Mouse (Mus musculus) limb, embryonic 14.5 days (tissue): Measurements from ENCODE around the gene Blm. TPM values are rescaled to one million over a fixed set of nuclear protein-coding genes. Genes with fewer than 3 reads are reported as not detected.

Source experiments
- ATAC-seq: fragments of 200-750 bp; cut with Nextera tagmentation; 2 replicates; pipeline ENCODE4 v1.8.0; 2017; ENCODE audit warnings: low read depth, moderate number of reproducible peaks, moderate TSS enrichment; ENCODE audit not compliant: low FRiP score
- DNase-seq: peaks from one replicate; pipeline ENCODE4 v3.0.0-alpha.2; 2015; ENCODE audit warnings: low spot score
- H3K27ac ChIP-seq: fragments of 300-500 bp; sonication (generic); replicated peaks from 2 replicates; pipeline ENCODE4 v1.5.1; 2014; ENCODE audit warnings: low read depth, mild to moderate bottlenecking, low read length, moderate library complexity, mixed read lengths
- H3K27me3 ChIP-seq: fragments of 300-500 bp; sonication (generic); 2 replicates; pipeline ENCODE4 v1.6.1; 2014; ENCODE audit warnings: low read length, mixed read lengths; ENCODE audit not compliant: control insufficient read depth, insufficient read depth
- H3K36me3 ChIP-seq: fragments of 300-500 bp; sonication (generic); 2 replicates; pipeline ENCODE4 v1.6.1; 2014; ENCODE audit warnings: mild to moderate bottlenecking, low read length, moderate library complexity, mixed read lengths; ENCODE audit not compliant: control insufficient read depth, insufficient read depth
- H3K4me1 ChIP-seq: fragments of 300-500 bp; sonication (generic); 2 replicates; pipeline ENCODE4 v1.6.1; 2014; ENCODE audit warnings: antibody characterized with exemption, low read length, mixed read lengths; ENCODE audit not compliant: control insufficient read depth, insufficient read depth
- H3K4me2 ChIP-seq: fragments of 300-500 bp; sonication (generic); replicated peaks from 2 replicates; pipeline ENCODE4 v1.6.1; 2014; ENCODE audit warnings: low read depth, mild to moderate bottlenecking, low read length, moderate library complexity; ENCODE audit not compliant: severe bottlenecking
- H3K4me3 ChIP-seq: fragments of 300-500 bp; sonication (generic); replicated peaks from 2 replicates; pipeline ENCODE4 v1.5.1; 2014; ENCODE audit warnings: low read length
- H3K9ac ChIP-seq: fragments of 300-500 bp; sonication (generic); 2 replicates; pipeline ENCODE4 v1.6.1; 2014; ENCODE audit warnings: mild to moderate bottlenecking, low read depth, low read length, moderate library complexity; ENCODE audit not compliant: severe bottlenecking
- H3K9me3 ChIP-seq: fragments of 300-500 bp; sonication (generic); 2 replicates; pipeline ENCODE4 v1.6.1; 2016; ENCODE audit warnings: low read length; ENCODE audit not compliant: control insufficient read depth
- POLR2A ChIP-seq: fragments of 200-500 bp; IDR thresholded peaks from 2 replicates; pipeline ENCODE4 v1.8.0; 2012; ENCODE audit warnings: inconsistent platforms, mild to moderate bottlenecking, moderate library complexity, borderline replicate concordance; ENCODE audit not compliant: insufficient read depth, insufficient read length; ENCODE audit errors: extremely low read depth
- WGBS: fragments of 180-500 bp; shearing (Covaris S2); extraction: QIAGEN DNeasy Blood & Tissue Kit; methylation state at CpG from one replicate; pipeline ENCODE4 v1.1.7; 2014; 5-methylcytosine and 5-hydroxymethylcytosine counted together
- polyA plus RNA-seq, 2 experiments: library from polyadenylated mRNA; depleted of rRNA in 1 of 2; stranded (reverse) in 1 of 2; unstranded in 1 of 2; fragments of >200 nt; fragmentation: Nextera tagmentation in 1 of 2; extraction: Ambion mirVana in 1 of 2; gene quantifications; 2 replicates each; pipeline versions ENCODE4 v1.2.1 to v1.2.3; 2012 to 2014

Gene Blm
- polyA plus RNA-seq, 2 experiments = 16.2 to 17.8 TPM

- H3K4me1 ChIP-seq = peaks cover 31% of the 10 kb centered on the region
- no peak overlapping the region for H3K27ac ChIP-seq
- WGBS = 50% methylated on average over 10 of the region's 10 CpGs
- no peaks in the 10 kb centered on the region for H3K9me3 ChIP-seq
- TF ChIP-seq POLR2A = no peak
- H3K36me3 ChIP-seq = no peaks in the 10 kb centered on the region
- DNase-seq = no peak
- no peaks in the 10 kb centered on the region for H3K27me3 ChIP-seq
- no peak overlapping the region for H3K4me3 ChIP-seq
- H3K9ac ChIP-seq = no peak overlapping the region; the same call in 1 of the 2 replicates
- no peak for ATAC-seq
- H3K4me2 ChIP-seq = no peak overlapping the region
Observed at GRCm38 (mm10) chr7:80439789-80440488, 95.0 kb downstream of the Blm start.

DNA sequence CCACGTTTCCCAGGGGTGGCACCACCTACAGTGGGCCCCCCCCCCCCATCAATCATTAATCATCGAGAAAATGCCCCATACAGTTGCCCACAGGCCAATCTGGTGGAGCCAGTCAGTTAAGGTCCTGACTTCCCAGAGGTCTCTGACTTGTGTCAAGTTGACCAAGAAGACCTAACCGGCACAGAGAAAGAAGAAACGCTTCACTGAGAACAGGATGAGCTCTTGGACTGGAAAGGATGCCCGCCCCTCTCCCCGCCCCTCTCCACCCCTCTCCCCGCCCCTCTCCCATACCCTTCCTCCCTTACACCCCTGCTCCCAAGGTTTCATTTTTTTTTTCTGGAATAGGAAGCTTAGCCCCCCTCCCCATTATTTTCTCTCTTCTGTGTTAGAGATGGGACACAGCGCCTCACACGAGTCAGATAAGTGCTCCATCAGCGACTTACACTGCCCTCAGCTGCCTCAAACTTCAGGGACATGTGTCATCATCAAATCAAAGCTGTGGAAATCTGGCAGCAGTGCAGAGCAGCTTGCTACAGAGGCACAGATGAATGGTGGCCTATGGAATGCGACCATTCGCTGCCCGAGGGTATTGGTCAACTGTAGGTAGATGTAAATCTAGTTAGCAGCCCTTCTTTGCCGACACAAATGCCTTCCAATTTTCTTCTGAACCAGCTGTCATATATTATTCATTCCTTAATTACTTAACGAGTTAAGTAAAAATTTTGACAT, 95.7 kb downstream of the Blm start:
- no peak overlapping the region for H3K9ac ChIP-seq
- H3K4me2 ChIP-seq = 0 out of 2 replicates have a peak overlapping the region, but pooled peaks have one; percentile 19
- H3K36me3 ChIP-seq = no peaks in the 10 kb centered on the region
- H3K27me3 ChIP-seq = no peaks in the 10 kb centered on the region
- 0 out of 2 replicates have a peak, but pooled peaks have one; percentile 16 for ATAC-seq
- DNase-seq = peak; percentile 52
- no peak overlapping the region for H3K4me3 ChIP-seq
- 21% methylated on average over 15 of the region's 15 CpGs for WGBS
- no peak overlapping the region for H3K27ac ChIP-seq
- H3K4me1 ChIP-seq = peaks cover 27% of the 10 kb centered on the region
- no peak for TF ChIP-seq POLR2A
- no peaks in the 10 kb centered on the region for H3K9me3 ChIP-seq

- H3K4me3 ChIP-seq = no peak overlapping the region
- no peaks in the 10 kb centered on the region for H3K9me3 ChIP-seq
- no peak overlapping the region for H3K9ac ChIP-seq
- DNase-seq = no peak
- no peaks in the 10 kb centered on the region for H3K27me3 ChIP-seq
- WGBS = 86% methylated on average over 7 of the region's 7 CpGs
- no peaks in the 10 kb centered on the region for H3K36me3 ChIP-seq
- H3K4me2 ChIP-seq = no peak overlapping the region
- H3K27ac ChIP-seq = no peak overlapping the region
- H3K4me1 ChIP-seq = peaks cover 10% of the 10 kb centered on the region
- no peak for TF ChIP-seq POLR2A
- no peak for ATAC-seq
Observed at GRCm38 (mm10) chr7:80436571-80436970, 98.3 kb downstream of the Blm start.

DNA sequence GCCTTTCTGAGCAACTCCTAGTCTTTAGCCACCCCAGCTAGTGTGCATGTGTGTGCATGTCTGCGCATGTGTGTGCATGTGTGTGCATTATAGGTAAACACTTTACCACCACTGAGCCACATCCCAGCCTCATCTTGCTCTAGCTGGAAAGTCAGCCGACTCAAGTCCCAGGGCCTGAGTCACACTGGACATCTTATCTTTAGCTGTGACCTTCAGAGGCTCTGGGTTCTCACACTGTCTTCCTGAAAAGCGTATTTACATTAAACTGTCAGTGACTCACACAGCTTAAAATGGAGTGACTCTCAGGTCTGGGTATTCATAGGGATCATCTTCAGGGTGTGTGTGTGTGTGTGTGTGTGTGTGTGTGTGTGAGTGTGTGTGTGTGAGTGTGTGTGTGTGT, 99.3 kb downstream of the Blm start:
- H3K4me3 ChIP-seq = no peak overlapping the region
- ATAC-seq = no peak
- 85% methylated on average over 3 of the region's 3 CpGs for WGBS
- no peak overlapping the region for H3K27ac ChIP-seq
- no peak overlapping the region for H3K9ac ChIP-seq
- no peaks in the 10 kb centered on the region for H3K9me3 ChIP-seq
- H3K4me2 ChIP-seq = no peak overlapping the region
- TF ChIP-seq POLR2A = no peak
- peaks cover 10% of the 10 kb centered on the region for H3K4me1 ChIP-seq
- no peaks in the 10 kb centered on the region for H3K27me3 ChIP-seq
- H3K36me3 ChIP-seq = no peaks in the 10 kb centered on the region
- no peak for DNase-seq

GRCm38 (mm10) chr7:80429661-80430060, 105.3 kb downstream of the Blm start:
- no peaks in the 10 kb centered on the region for H3K4me1 ChIP-seq
- DNase-seq (no peak), ATAC-seq (no peak)
- WGBS = 92% methylated on average over 12 of the region's 12 CpGs
- H3K9me3 ChIP-seq = no peaks in the 10 kb centered on the region
- H3K4me3 ChIP-seq = no peak overlapping the region
- H3K4me2 ChIP-seq = no peak overlapping the region
- no peaks in the 10 kb centered on the region for H3K36me3 ChIP-seq
- H3K9ac ChIP-seq = no peak overlapping the region
- no peak overlapping the region for H3K27ac ChIP-seq
- no peak for TF ChIP-seq POLR2A
- H3K27me3 ChIP-seq = no peaks in the 10 kb centered on the region
